Mouse (Mus musculus): Measurements from ENCODE around the gene Cc2d1b.

Gene Cc2d1b

DNA sequence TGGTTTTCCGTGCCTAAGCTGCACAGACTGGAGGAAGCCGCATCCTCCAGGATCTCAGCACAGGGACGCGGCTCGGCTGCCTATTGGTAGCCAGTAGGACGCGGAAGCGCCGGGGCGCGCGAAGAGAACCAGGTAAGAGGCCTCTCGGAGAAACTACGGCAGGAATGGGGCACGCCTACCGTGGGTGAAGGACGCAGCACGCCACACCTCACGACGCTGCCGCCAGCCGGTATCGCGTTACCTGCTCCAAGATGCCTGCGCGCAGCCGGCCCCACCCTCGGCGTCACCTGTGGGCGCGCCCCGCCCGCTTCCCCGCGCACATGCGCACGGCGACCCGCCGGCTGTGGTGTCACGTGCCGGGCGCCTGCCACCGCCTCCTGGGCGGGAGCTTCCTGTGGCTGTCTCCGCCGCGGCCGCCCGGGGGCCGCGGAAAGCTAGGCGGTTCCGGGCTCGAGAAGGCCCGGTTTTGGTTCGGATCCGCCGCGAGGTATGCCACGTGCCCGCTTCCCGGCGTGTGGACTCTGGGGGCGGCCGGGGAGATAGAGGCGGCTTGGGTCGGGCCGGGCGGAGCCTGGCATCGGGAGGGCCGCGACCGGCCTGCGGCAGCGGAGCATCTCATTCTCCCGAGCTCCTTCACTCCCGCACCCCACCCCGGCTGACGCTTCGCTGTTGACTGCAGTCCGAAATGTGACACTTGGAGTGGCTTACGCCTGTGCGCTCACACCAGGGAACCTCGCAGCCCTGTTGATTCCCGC lies at the start of gene Cc2d1b:
Cc2d1b (plus strand) TSS at position 354 of the 755 bp plus-strand sequence.
- peak; percentile 84 for ATAC-seq (ENCODE audit: insufficient number of reproducible peaks, low FRiP score, low TSS enrichment)

DNA sequence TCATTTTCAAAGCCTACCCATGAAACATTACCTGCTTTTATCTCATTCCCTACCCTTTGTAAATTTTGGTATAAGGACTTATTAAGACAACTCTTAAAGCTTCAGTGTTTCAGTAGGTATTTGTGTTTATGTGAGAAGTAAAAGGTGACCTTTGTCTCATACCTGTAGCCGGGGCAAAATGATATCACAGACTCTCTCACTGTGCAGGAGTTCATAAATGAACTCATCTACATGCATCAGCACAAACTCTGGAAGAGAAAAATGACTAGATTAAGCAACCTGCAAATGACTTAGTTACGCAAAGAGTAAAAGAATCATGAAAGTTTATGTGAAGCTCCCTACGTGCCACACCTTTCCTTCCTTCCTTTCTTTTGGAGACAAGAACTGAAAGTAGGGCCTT lies 47.1 kb upstream of the Cc2d1b start:
- no peak for ATAC-seq (ENCODE audit: insufficient number of reproducible peaks, low FRiP score, low TSS enrichment)

DNA sequence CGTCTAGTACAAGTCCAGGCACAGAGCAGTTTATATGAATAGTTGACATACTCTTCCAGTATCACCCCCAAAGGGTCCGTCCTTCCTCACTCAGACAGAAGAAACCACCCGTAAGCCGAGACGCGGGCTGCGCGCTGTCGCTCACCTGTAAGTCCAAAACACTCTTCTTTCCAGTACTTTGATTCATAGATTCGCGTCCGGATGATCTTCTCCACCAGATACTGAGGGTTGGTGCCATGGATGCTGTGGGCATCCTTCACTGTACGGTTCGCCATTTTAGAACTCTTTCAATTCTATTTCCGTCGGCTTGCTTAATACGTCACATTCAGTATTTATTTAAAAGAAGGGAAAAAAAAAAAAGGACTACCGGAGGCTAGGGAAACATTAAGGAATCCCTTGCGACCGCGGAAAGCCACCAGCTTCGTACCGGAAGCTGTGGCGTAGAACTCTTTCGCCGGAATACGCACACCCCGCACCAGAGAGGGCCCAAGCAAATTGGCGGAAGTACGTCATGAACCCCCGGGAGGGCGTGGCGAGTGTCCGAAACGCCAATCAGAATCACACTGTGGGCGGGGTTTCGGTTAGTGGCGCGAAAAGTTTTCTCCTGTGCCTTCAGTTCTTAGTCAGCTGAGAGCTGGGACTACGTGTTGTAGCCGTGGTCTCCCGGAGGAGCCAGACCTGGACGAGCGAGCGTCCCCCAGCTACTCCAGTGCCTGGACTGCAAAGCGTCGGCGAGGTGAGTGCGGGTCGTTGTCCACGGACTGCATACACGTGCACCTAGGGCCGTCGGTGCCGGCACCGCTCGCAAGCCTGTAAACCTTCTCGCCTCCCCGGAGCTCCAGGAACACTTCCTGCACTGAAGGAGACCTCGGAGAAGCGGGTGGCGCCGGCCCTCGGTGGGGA lies 40.6 kb upstream of the Cc2d1b start, which contains the start of the genes Prpf38a and Orc1:
Prpf38a (minus strand) TSS at position 497 of the 903 bp plus-strand sequence.
Orc1 (plus strand) TSS at position 584 of the 903 bp plus-strand sequence.
- ATAC-seq (ENCODE audit: insufficient number of reproducible peaks, low FRiP score, low TSS enrichment), result peak; percentile 98

DNA sequence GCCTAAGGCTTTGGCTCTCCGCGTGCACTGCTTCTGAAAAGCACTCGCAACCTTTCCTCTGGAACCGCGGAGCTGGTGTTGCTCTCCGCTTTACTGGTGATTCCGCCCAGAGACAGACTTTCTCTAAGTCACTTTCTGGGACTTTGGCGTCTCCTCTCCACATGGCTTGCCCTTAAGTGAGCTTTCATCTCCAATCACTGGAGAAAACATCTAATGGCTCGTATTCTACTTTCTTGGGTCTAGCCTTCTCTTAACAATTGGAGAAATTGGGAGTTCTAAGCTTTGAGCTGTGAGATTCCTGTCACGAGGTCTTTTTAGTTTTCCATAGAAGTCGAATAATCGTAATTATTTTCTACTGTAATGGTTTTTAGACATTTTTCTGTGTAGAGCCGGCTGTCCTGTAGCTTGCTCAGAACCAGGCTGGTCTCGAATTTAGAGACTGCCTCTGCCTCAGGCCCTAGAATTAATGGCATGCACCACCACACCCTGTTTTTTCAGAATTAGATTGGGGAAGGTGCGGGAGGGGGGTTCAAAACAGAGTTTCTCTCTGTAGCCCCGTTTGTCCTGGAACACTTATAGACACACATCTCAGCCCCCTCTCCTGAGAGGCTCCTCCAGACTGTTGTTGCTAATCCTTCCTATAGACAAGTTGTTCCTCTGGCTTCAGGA lies 39.9 kb upstream of the Cc2d1b start:
- no peak for ATAC-seq (ENCODE audit: insufficient number of reproducible peaks, low FRiP score, low TSS enrichment)

DNA sequence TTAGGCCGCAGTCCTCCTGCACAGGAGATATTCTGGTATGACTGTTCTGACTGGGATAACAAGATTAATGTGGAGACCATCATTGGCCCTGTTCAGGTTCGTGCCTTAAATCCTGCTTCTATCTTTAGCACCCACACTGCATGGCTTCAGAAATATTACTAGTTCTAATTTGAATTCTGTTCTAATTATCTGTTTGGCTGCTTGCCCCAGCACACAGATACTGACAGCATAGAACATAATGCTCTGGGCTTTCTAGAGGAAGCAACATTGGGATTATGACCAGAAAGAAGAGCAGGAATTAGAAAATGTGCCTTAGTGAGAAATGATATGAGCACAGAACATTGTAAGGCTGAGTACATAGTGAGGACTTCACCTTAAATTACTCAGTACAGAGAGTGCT lies 26.4 kb upstream of the Cc2d1b start:
- no peak for ATAC-seq (ENCODE audit: insufficient number of reproducible peaks, low FRiP score, low TSS enrichment)

DNA sequence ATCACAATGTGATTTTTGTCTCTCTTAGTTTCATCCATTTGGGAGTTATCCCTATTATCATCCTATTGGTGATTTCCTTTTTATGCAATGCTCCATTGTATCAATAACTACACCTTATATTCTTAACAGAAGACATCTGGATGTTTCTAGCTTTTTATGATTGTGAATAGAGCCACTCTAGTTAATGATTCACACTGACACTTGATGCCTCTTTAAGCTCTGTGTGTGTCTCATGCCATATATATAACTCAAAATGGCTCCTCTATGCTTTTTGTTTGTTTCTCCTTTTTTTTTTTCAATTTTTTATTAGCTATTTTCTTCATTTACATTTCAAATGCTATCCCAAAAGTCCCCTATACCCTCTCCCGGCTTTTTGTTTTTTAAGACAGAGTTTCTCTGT lies 24.0 kb upstream of the Cc2d1b start:
- no peak for ATAC-seq (ENCODE audit: insufficient number of reproducible peaks, low FRiP score, low TSS enrichment)

DNA sequence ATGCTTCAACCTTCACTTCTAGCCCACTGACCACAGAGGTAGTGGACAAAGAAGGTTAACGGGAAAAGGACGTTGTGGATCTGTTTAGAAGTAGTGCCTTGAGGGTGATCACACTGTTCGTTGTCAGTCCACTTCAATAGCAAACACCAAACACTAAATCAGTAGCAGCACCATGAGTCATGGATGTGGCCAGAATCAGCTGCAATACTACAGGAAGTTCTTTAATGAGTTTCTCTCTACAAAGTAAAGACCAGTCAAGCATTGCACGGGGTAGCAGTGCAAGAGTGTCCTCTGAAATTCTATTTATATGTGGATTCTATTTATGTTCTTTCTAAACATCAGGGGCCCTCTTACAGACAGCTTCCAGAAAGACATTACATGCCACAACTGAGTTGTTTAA lies 21.4 kb upstream of the Cc2d1b start:
- no peak for ATAC-seq (ENCODE audit: insufficient number of reproducible peaks, low FRiP score, low TSS enrichment)

DNA sequence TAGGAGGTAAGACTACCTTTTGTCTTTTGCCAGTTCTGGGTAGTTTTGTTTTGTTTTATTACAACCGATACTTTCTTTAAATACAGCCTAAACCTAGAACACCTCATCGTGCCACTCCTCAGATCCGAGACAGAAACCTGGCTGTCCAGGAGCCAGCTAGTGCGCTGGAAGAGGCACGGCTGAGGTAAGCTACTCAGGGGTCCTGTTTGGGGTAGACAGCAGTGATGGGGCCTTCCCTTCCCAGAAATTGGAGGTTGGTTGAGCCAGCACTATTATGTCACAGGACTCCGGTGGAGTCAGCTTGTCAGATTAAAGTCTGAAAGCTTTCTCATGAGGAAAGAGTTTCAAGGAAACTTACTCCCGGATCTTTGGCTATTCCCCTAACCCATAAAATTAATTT lies 17.9 kb upstream of the Cc2d1b start:
- ATAC-seq (ENCODE audit: insufficient number of reproducible peaks, low FRiP score, low TSS enrichment), result no peak

DNA sequence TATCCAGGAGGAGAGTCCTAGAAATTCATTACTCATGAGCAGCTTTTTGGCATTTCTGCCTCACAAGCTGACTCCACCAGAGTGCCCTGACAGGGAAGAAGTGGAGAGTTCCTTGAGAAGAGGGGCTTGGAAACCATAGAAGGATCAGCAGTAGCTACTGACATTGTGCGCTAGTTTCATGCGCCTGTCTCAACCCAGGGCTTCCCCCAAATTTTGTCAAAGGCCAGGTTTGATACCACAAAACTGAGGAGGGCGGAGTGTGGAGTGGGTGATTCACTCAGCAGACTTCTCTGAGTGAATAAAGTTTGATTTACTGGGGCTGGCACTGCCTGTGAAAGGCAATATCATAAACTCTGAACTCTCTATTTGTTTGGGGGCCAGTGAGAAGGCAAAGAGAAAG lies 11.1 kb upstream of the Cc2d1b start:
- ATAC-seq (ENCODE audit: insufficient number of reproducible peaks, low FRiP score, low TSS enrichment), result no peak

DNA sequence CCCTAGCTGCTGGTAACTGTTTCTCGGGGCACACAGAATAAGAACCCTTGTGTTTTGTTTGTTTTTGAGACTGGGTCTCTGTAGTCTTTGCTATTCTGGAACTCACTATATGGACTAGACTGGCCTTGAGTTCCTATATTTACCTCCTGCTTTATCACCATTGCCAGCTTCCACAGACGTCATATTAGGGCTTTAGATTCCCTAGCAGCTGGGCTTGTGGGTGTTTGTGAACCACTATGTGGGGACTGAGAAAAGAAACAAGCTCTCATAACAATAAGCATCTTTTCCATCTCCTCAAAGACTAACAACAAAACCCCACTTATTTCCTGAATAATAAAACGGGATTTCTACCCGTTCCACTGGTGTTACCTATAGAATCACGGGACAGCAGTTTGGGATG lies 8.8 kb upstream of the Cc2d1b start:
- no peak for ATAC-seq (ENCODE audit: insufficient number of reproducible peaks, low FRiP score, low TSS enrichment)

DNA sequence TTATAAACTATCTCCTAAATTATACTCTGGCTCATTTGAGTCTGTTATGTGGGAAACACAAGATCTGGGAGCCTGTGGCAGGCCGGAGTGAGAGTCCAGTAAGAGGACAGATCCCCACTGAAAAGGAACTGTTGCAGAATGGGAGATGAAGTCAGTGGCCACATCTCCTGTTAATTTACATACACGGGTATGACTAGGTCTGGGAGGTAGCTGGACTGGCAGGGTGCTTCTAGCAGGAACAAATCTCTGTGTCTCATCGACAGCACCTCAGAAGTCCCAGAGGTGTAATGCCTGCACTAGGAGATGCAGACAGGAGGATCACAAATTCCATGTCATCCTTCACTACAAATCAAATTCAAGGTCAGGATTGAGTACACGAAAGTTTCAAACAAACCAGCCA lies 1.2 kb upstream of the Cc2d1b start:
- ATAC-seq (ENCODE audit: insufficient number of reproducible peaks, low FRiP score, low TSS enrichment), result no peak

DNA sequence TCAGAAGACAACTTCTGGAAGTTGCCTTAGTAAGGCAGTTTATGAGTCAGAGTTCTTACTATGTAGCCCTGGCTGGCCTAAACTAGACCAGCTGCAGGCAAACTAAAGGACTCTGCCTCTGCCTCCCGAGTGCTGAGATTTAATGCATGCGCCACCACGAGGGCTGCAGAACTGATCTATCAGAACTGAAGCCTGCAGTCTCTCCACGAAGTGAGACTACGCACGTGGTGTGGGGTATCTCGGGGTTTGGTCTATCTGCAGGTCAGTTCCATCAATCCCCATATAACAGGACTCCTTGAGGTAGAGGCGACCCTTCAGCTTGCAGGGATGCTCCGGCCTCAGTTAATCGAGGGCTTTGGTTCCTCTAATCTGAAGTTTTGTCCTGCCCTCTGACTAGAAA lies 575 bp upstream of the Cc2d1b start:
- ATAC-seq (ENCODE audit: insufficient number of reproducible peaks, low FRiP score, low TSS enrichment), result peak; percentile 17

DNA sequence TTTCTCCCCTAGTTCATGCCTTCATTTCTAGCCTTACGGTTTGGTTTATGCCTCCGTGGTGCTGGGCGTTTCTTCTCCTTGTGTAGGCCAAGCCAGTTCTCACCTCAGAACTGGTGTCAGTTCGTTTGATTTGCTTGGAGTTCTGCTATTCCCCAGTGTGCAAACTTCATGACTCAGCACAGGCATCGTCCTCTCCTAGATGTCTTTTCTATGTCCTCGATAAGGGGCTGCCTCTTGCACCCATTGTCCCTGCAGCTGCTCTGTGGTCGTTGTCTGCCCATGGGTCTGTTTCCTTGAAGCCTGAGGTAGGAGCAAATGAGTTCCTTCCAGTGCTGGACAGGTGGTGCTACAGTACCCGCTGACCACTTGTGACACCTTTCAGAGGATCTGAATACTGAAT lies 796 bp downstream of the Cc2d1b start:
- ATAC-seq (ENCODE audit: insufficient number of reproducible peaks, low FRiP score, low TSS enrichment), result no peak

DNA sequence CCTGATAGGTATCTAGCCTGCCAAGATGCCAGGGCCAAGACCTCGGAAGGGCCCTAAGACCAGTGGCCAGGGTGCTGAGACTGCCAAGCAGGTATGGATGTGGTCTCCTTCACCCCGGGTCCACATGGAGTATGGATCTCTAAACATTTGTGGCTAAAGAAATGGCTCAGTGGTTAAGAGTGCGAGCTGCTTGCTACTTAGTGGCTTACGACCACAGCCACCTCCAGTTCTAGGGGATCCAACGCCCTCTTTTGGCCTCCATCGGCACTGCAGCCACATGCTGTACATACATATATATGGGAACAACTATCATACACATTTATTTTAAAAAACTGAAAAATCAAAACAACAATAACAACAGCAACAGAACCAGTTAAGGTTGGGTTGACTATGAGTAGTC lies 1.8 kb downstream of the Cc2d1b start:
- no peak for ATAC-seq (ENCODE audit: insufficient number of reproducible peaks, low FRiP score, low TSS enrichment)

DNA sequence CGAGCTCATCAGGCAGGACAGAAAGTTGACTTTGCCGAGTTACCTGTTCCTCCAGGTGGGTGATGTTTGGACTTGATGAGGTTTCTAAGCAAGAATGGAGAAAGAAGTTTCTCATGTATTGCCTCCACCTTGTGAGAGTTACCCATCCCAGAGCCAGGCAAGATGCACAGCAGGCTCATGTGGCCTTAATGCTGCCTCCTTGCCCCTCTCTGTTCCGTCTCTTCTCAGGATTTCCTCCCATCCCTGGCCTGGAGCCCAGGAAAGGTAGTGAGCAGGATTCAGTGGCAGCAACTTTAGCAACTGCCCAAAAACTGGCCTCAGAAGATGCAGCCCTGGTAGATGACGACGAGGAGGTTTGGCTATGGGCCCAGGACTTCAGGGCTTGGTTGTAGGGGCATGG lies 7.3 kb downstream of the Cc2d1b start:
- no peak for ATAC-seq (ENCODE audit: insufficient number of reproducible peaks, low FRiP score, low TSS enrichment)

DNA sequence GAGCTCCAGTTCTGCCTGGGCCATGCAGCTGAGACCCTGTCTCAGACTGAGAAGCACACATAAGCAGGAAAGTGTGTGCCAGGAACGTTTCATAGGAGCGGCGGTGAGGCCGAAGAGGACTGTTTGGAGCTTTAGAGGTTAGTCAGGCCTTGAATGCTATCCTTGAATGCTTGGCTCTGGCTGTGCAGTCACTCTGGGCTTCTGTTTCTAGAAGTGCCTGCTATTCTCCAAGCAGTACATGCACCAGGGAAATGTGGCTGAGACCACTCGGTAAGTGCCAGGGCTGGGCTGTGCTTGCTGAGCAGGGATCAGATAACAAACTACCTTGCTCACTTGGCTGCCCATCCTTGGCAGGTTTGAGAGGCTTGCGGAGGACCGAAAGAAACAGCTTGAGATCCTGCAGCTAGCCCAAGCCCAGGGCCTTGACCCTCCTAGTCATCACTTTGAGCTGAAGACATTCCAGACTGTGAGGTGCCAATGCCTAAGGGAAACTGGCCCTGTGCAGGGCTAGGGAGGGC lies 9.7 kb downstream of the Cc2d1b start:
- no peak for ATAC-seq (ENCODE audit: insufficient number of reproducible peaks, low FRiP score, low TSS enrichment)

DNA sequence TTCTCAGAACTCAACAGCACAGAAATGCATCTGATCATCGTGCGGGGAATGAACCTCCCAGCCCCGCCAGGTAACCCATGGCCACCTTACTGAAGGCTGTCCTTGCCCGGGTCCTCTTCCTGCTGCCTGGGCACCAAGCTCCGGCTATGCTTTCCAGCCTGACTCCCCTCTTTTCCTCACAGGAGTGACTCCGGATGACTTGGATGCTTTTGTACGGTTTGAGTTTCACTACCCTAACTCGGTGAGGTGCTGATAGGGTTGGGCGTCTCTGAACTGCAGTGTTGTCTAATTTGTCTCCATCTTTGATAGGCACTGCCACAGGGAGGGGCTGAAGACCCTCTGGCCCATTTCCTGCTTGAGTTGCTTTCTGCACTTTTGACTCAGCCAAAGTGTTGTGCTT lies 10.4 kb downstream of the Cc2d1b start:
- no peak for ATAC-seq (ENCODE audit: insufficient number of reproducible peaks, low FRiP score, low TSS enrichment)

DNA sequence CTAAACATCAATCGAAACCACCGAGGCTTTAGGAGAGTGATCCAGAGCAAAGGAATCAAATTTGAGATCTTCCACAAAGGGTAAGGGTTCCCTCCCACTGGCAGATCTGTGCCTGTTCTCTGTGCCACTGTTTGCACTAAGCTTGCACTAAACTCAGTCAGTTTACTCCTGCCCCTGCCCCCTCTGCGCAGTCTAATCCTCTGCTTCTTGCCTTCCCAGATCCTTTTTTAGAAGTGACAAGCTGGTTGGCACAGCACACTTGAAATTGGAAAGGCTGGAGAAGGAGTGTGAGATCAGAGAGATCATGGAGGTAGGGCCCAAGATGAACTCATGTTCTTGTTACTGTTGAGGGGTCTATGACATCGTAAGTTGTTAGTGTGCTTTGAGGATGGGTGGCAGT lies 11.9 kb downstream of the Cc2d1b start:
- no peak for ATAC-seq (ENCODE audit: insufficient number of reproducible peaks, low FRiP score, low TSS enrichment)

DNA sequence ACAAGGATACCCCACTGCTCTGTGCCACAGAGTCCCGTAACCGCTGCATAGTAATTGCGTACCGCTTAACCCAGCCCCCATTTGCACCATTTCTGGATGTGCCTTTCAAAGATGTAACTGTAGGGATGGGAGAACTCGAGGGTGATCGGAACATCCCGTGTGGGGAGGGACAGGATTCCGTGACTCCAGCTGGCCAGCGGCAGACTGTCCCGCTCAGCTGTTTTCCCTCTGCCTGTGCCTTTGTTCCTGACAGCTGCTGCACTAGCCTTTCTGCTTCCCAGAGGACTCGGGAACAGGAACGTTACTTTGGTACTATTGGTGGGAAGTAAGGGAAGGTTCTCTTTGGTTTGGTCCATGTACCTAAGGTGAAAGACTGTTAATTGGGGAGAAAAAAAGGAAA lies 14.0 kb downstream of the Cc2d1b start:
- no peak for ATAC-seq (ENCODE audit: insufficient number of reproducible peaks, low FRiP score, low TSS enrichment)

DNA sequence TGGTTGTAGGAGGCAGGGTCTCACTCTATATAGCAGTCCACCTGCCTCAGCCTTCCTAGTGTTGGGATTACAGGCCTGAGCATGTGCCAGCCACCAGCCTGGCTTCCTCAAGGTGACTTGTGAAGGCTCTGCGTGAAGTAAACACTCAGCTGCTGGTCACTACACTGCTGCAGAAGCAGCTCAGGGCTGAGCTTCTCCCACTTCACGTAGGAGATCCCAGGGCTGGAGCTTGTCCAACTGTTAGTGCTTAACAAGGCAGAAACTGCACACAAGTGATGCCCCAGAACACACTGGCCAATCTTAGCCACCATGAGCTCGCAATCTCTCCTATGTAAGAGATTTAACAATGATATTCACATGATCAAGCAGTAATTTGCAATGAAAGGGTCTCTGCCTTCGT lies 15.0 kb downstream of the Cc2d1b start:
- no peak for ATAC-seq (ENCODE audit: insufficient number of reproducible peaks, low FRiP score, low TSS enrichment)

DNA sequence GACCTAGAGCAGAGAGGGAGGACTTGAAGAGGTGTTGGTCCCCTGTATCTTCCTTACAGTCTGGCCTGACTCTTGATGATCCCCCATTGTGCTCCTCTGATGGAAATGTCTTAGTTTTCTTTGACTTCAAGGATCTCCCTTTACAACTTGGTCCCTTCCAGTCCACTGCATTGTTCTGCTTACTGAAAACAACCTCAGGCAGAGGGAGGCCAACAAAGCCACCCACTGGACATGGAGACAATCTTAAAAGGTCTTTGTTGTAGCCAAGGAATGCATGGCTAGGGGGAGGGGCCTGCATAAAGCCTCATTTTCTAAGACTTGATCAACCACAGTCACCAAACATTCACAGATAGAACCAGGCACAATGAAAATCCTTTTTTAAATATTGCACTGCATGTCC lies 15.4 kb downstream of the Cc2d1b start:
- ATAC-seq (ENCODE audit: insufficient number of reproducible peaks, low FRiP score, low TSS enrichment), result no peak
